Mouse (Mus musculus) mouse trophoblast stem cell (cell line): Measurements from ENCODE around the gene Kcnj9.

Source experiments
- in situ Hi-C, 2 experiments: fragments of 300-500 bp; cut with MseI, MboI; formaldehyde crosslinking; loops; 2 replicates in 1 of 2; 3 replicates in 1 of 2; pipeline ENCODE4 v1.15.1; 2025

The Kcnj9 gene

GRCm38 (mm10) chr1:172329131-172329530, at the start of gene Kcnj9:
TSS of gene Kcnj9 (minus strand) at chr1:172329318.
- in situ Hi-C loops: no loop called here

GRCm38 (mm10) chr1:172376758-172377458, 47.8 kb upstream of the Kcnj9 start:
- in situ Hi-C loops: no loop called here

GRCm38 (mm10) chr1:172376198-172376667, 47.1 kb upstream of the Kcnj9 start, which contains the start of gene Pigm:
TSS of gene Pigm (plus strand) at chr1:172376546.
- in situ Hi-C loops: no loop called here

- in situ Hi-C loops: no loop called here
These were observed 39.8 kb upstream of the Kcnj9 start for GRCm38 (mm10) chr1:172368768-172369418.

- in situ Hi-C loops: no loop called here
These were observed 35.6 kb upstream of the Kcnj9 start for GRCm38 (mm10) chr1:172364684-172365083.

- in situ Hi-C loops: no loop called here
These were observed 29.2 kb upstream of the Kcnj9 start for GRCm38 (mm10) chr1:172358341-172358740.

GRCm38 (mm10) chr1:172357550-172357949, 28.4 kb upstream of the Kcnj9 start:
- in situ Hi-C loops: no loop called here

- in situ Hi-C loops: no loop called here
These were observed 26.2 kb upstream of the Kcnj9 start for GRCm38 (mm10) chr1:172355336-172355735.

- in situ Hi-C loops: no loop called here
These were observed 23.3 kb upstream of the Kcnj9 start for GRCm38 (mm10) chr1:172352453-172352852.

GRCm38 (mm10) chr1:172352001-172352400, 22.9 kb upstream of the Kcnj9 start:
- in situ Hi-C loops: no loop called here

- in situ Hi-C loops: no loop called here
These were observed 21.0 kb upstream of the Kcnj9 start for GRCm38 (mm10) chr1:172349916-172350812.

- in situ Hi-C loops: no loop called here
These were observed 20.4 kb upstream of the Kcnj9 start for GRCm38 (mm10) chr1:172349504-172349903.

GRCm38 (mm10) chr1:172347382-172347781, 18.3 kb upstream of the Kcnj9 start:
- in situ Hi-C loops: no loop called here

- in situ Hi-C loops: no loop called here
These were observed 17.6 kb upstream of the Kcnj9 start for GRCm38 (mm10) chr1:172346707-172347106.

- in situ Hi-C loops: no loop called here
These were observed 15.7 kb upstream of the Kcnj9 start for GRCm38 (mm10) chr1:172344820-172345219.

GRCm38 (mm10) chr1:172343914-172344313, 14.8 kb upstream of the Kcnj9 start:
- in situ Hi-C loops: no loop called here

GRCm38 (mm10) chr1:172342729-172343128, 13.6 kb upstream of the Kcnj9 start:
- in situ Hi-C loops: no loop called here

- in situ Hi-C loops: no loop called here
These were observed 12.3 kb upstream of the Kcnj9 start for GRCm38 (mm10) chr1:172341386-172341785.

- in situ Hi-C loops: no loop called here
These were observed 11.7 kb upstream of the Kcnj9 start, which contains the start of gene Kcnj10 for GRCm38 (mm10) chr1:172340729-172341321. TSS of gene Kcnj10 (plus strand) at chr1:172341210.

GRCm38 (mm10) chr1:172337411-172338185, 8.5 kb upstream of the Kcnj9 start:
- in situ Hi-C loops: no loop called here

- in situ Hi-C loops: no loop called here
These were observed 6.7 kb upstream of the Kcnj9 start for GRCm38 (mm10) chr1:172335804-172336203.
